Mouse (Mus musculus): ENCODE data around the gene Uox. TPM values are rescaled to one million over a fixed set of nuclear protein-coding genes. Genes with fewer than 3 reads are reported as not detected.

Gene Uox
- polyA plus RNA-seq, 1 experiment from 2014 or later, result 0.17 TPM

DNA sequence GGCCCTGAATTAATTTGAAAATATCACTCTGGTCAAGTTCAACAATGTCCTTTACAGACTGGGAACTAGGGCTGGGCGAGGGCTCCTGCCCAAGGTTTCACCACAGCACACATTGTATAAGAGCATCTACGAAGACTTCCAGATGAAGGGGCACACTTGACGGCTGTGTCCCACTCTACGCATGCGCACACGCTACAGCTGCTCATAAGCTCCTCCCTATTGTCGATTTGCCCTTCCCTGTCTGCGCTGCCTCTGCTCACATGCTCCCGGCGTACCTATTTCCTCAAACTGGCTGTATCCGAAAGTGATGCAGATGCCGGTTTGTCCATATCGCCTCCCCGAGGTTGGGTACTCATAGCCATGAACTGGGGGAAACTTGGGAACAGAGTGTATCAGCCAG is 16.4 kb downstream of the Uox start:
- no peak for ATAC-seq (ENCODE audit: insufficient number of reproducible peaks, insufficient read depth, low FRiP score, low TSS enrichment, low read depth)

DNA sequence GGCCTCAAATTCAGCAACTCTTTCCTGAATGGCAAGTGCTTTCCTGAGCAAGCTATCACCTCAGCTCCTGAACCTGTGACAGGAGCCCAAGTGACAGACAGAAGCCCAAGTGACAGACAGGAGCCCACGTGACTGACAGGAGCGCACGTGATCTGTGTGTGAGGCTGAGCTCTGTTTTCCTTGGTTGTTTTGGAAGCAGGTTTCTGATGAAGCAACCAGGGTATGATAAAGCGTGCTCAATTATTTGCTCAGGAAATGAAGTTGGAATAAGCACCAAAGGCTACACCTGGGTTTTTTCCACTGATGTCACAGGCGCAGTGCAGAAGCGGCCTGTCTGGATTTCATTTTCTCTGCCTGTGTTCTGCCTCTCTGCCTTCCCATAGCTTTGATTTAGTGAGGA is 19.3 kb downstream of the Uox start:
- no peak for ATAC-seq (ENCODE audit: insufficient number of reproducible peaks, insufficient read depth, low FRiP score, low TSS enrichment, low read depth)
- 73% methylated on average over 6 of the region's 6 CpGs for whole genome bisulfite sequencing
- H3K27ac ChIP-seq, result no peak overlapping the region
- no peak overlapping the region for H3K4me2 ChIP-seq
- no peaks in the 10 kb centered on the region for H3K4me1 ChIP-seq
- no peak overlapping the region for H3K9ac ChIP-seq
- H3K9me3 ChIP-seq, result no peaks in the 10 kb centered on the region
- no peaks in the 10 kb centered on the region for H3K36me3 ChIP-seq
- H3K4me3 ChIP-seq, result no peak overlapping the region
- H3K27me3 ChIP-seq, result no peaks in the 10 kb centered on the region

More for the DNA sequence above, 16.4 kb downstream of the Uox start:
- H3K4me1 ChIP-seq, result peaks cover 5% of the 10 kb centered on the region; the same call in 1 of the 2 replicates
- H3K36me3 ChIP-seq, result no peaks in the 10 kb centered on the region
- H3K4me3 ChIP-seq, result no peak overlapping the region
- H3K27ac ChIP-seq, result no peak overlapping the region
- no peaks in the 10 kb centered on the region for H3K9me3 ChIP-seq
- H3K4me2 ChIP-seq, result no peak overlapping the region
- no peak overlapping the region for H3K9ac ChIP-seq
- H3K27me3 ChIP-seq, result no peaks in the 10 kb centered on the region
- 93% methylated on average over 14 of the region's 14 CpGs for WGBS

- no peak for ATAC-seq (ENCODE audit: insufficient number of reproducible peaks, insufficient read depth, low FRiP score, low TSS enrichment, low read depth)
- Histone ChIP-seq H3K9ac (no peak overlapping the region), H3K4me2 (no peak overlapping the region), H3K27me3 (no peaks in the 10 kb centered on the region), H3K4me1 (no peaks in the 10 kb centered on the region), H3K36me3 (no peaks in the 10 kb centered on the region), H3K9me3 (no peaks in the 10 kb centered on the region), H3K27ac (no peak overlapping the region), H3K4me3 (no peak overlapping the region)
- 82% methylated on average over 7 of the region's 7 CpGs for WGBS
Measured at GRCm38 (mm10) chr3:146591159-146591558, 20.9 kb downstream of the Uox start.

- Histone ChIP-seq H3K4me3 (no peak overlapping the region), H3K4me1 (no peaks in the 10 kb centered on the region), H3K27ac (no peak overlapping the region), H3K27me3 (no peaks in the 10 kb centered on the region), H3K9me3 (no peaks in the 10 kb centered on the region), H3K36me3 (no peaks in the 10 kb centered on the region), H3K4me2 (no peak overlapping the region), H3K9ac (no peak overlapping the region)
- no peak for ATAC-seq (ENCODE audit: insufficient number of reproducible peaks, insufficient read depth, low FRiP score, low TSS enrichment, low read depth)
- 50% methylated on average over 2 of the region's 2 CpGs for WGBS
Measured at GRCm38 (mm10) chr3:146591601-146592000, 21.4 kb downstream of the Uox start.

- no peaks in the 10 kb centered on the region for H3K4me1 ChIP-seq
- H3K36me3 ChIP-seq, result no peaks in the 10 kb centered on the region
- H3K4me3 ChIP-seq, result no peak overlapping the region
- H3K27ac ChIP-seq, result no peak overlapping the region
- 86% methylated on average over 6 of the region's 6 CpGs for WGBS
- no peak overlapping the region for H3K9ac ChIP-seq
- H3K27me3 ChIP-seq, result no peaks in the 10 kb centered on the region
- H3K9me3 ChIP-seq, result no peaks in the 10 kb centered on the region
- no peak overlapping the region for H3K4me2 ChIP-seq
- no peak for ATAC-seq (ENCODE audit: insufficient number of reproducible peaks, insufficient read depth, low FRiP score, low TSS enrichment, low read depth)
Measured at GRCm38 (mm10) chr3:146595440-146595839, 25.2 kb downstream of the Uox start.

GRCm38 (mm10) chr3:146596387-146596786 is 26.2 kb downstream of the Uox start:
- 81% methylated on average over 8 of the region's 8 CpGs for WGBS
- no peaks in the 10 kb centered on the region for H3K27me3 ChIP-seq
- no peak for ATAC-seq (ENCODE audit: insufficient number of reproducible peaks, insufficient read depth, low FRiP score, low TSS enrichment, low read depth)
- no peak overlapping the region for H3K4me3 ChIP-seq
- H3K9ac ChIP-seq, result no peak overlapping the region
- no peak overlapping the region for H3K27ac ChIP-seq
- H3K4me2 ChIP-seq, result no peak overlapping the region
- no peaks in the 10 kb centered on the region for H3K36me3 ChIP-seq
- no peaks in the 10 kb centered on the region for H3K4me1 ChIP-seq
- H3K9me3 ChIP-seq, result no peaks in the 10 kb centered on the region

GRCm38 (mm10) chr3:146596864-146597263 is 26.6 kb downstream of the Uox start:
- H3K27me3 ChIP-seq, result no peaks in the 10 kb centered on the region
- no peak overlapping the region for H3K4me3 ChIP-seq
- 87% methylated on average over 7 of the region's 7 CpGs for WGBS
- H3K9ac ChIP-seq, result no peak overlapping the region
- no peaks in the 10 kb centered on the region for H3K36me3 ChIP-seq
- H3K4me2 ChIP-seq, result no peak overlapping the region
- H3K9me3 ChIP-seq, result no peaks in the 10 kb centered on the region
- no peaks in the 10 kb centered on the region for H3K4me1 ChIP-seq
- no peak overlapping the region for H3K27ac ChIP-seq
- no peak for ATAC-seq (ENCODE audit: insufficient number of reproducible peaks, insufficient read depth, low FRiP score, low TSS enrichment, low read depth)

DNA sequence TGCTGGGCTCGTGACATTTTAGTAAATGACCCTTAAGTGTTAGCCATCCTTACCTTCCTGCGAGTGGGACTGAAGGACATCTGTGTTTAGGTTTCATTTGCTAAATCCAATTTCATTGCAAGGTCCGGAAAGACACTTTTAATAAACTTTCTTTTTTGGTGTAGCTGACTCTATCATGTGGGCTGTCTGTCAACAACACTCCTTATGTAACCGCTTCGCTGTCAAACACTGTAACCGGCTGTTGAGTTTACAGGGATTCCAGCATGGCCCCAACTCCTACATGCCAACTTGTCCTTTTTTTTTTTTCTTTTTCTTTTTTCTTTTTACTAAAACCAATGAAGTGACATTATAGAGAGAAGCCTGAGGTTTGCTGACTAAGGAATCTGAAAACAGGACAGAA is 28.2 kb downstream of the Uox start:
- no peak overlapping the region for H3K27ac ChIP-seq
- no peaks in the 10 kb centered on the region for H3K27me3 ChIP-seq
- 71% methylated on average over 6 of the region's 6 CpGs for WGBS
- no peaks in the 10 kb centered on the region for H3K9me3 ChIP-seq
- H3K4me2 ChIP-seq, result no peak overlapping the region
- no peak overlapping the region for H3K4me3 ChIP-seq
- ATAC-seq (ENCODE audit: insufficient number of reproducible peaks, insufficient read depth, low FRiP score, low TSS enrichment, low read depth), result no peak
- no peaks in the 10 kb centered on the region for H3K36me3 ChIP-seq
- H3K4me1 ChIP-seq, result no peaks in the 10 kb centered on the region
- H3K9ac ChIP-seq, result no peak overlapping the region

GRCm38 (mm10) chr3:146599198-146599900 is 29.1 kb downstream of the Uox start:
- H3K27ac ChIP-seq, result no peak overlapping the region
- 89% methylated on average over 6 of the region's 6 CpGs for WGBS
- ATAC-seq (ENCODE audit: insufficient number of reproducible peaks, insufficient read depth, low FRiP score, low TSS enrichment, low read depth), result no peak

GRCm38 (mm10) chr3:146601205-146601604 is 31.0 kb downstream of the Uox start:
- no peak overlapping the region for H3K4me3 ChIP-seq
- WGBS, result 92% methylated on average over 2 of the region's 2 CpGs
- no peaks in the 10 kb centered on the region for H3K36me3 ChIP-seq
- no peak overlapping the region for H3K9ac ChIP-seq
- no peaks in the 10 kb centered on the region for H3K4me1 ChIP-seq
- H3K27ac ChIP-seq, result no peak overlapping the region
- ATAC-seq (ENCODE audit: insufficient number of reproducible peaks, insufficient read depth, low FRiP score, low TSS enrichment, low read depth), result no peak
- H3K9me3 ChIP-seq, result no peaks in the 10 kb centered on the region
- no peak overlapping the region for H3K4me2 ChIP-seq
- no peaks in the 10 kb centered on the region for H3K27me3 ChIP-seq

More at GRCm38 (mm10) chr3:146599198-146599900, 29.1 kb downstream of the Uox start:
- Histone ChIP-seq H3K9me3 (no peaks in the 10 kb centered on the region), H3K4me3 (no peak overlapping the region), H3K9ac (no peak overlapping the region), H3K36me3 (no peaks in the 10 kb centered on the region), H3K4me2 (no peak overlapping the region), H3K4me1 (no peaks in the 10 kb centered on the region), H3K27me3 (no peaks in the 10 kb centered on the region)

DNA sequence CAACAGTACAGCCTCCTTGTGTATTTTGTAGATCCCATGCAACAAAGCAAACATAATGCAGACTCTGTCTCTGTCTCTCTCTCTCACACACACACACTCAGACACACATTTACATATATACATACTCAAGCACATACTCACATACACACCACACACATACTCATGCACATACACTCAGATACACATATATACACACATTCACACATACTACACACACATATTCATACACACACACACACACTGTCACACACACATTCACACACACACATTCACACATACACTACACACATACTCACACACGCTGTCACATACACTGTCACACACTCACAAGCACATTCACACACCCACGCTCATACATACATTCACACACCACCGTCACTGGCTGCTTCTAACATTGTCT is 32.3 kb downstream of the Uox start:
- no peaks in the 10 kb centered on the region for H3K9me3 ChIP-seq
- H3K4me1 ChIP-seq, result no peaks in the 10 kb centered on the region
- no peak overlapping the region for H3K9ac ChIP-seq
- no peak overlapping the region for H3K4me2 ChIP-seq
- WGBS, result 86% methylated on average over 3 of the region's 3 CpGs
- H3K27ac ChIP-seq, result no peak overlapping the region
- H3K36me3 ChIP-seq, result no peaks in the 10 kb centered on the region
- ATAC-seq (ENCODE audit: insufficient number of reproducible peaks, insufficient read depth, low FRiP score, low TSS enrichment, low read depth), result no peak
- H3K27me3 ChIP-seq, result no peaks in the 10 kb centered on the region
- no peak overlapping the region for H3K4me3 ChIP-seq

- Histone ChIP-seq H3K4me2 (no peak overlapping the region), H3K4me1 (no peaks in the 10 kb centered on the region), H3K9ac (no peak overlapping the region), H3K9me3 (no peaks in the 10 kb centered on the region), H3K36me3 (no peaks in the 10 kb centered on the region), H3K4me3 (no peak overlapping the region), H3K27me3 (no peaks in the 10 kb centered on the region), H3K27ac (no peak overlapping the region)
- 80% methylated on average over 9 of the region's 9 CpGs for WGBS
- ATAC-seq (ENCODE audit: insufficient number of reproducible peaks, insufficient read depth, low FRiP score, low TSS enrichment, low read depth), result no peak
Measured at GRCm38 (mm10) chr3:146604647-146605046, 34.4 kb downstream of the Uox start.
